Mouse (Mus musculus): ENCODE results near the gene Ankrd44. TPM values are rescaled to one million over a fixed set of nuclear protein-coding genes. Genes with fewer than 3 reads are reported as not detected.

Ankrd44 gene
- polyA plus RNA-seq, 1 experiment from 2014 or later: 7.9 TPM

DNA sequence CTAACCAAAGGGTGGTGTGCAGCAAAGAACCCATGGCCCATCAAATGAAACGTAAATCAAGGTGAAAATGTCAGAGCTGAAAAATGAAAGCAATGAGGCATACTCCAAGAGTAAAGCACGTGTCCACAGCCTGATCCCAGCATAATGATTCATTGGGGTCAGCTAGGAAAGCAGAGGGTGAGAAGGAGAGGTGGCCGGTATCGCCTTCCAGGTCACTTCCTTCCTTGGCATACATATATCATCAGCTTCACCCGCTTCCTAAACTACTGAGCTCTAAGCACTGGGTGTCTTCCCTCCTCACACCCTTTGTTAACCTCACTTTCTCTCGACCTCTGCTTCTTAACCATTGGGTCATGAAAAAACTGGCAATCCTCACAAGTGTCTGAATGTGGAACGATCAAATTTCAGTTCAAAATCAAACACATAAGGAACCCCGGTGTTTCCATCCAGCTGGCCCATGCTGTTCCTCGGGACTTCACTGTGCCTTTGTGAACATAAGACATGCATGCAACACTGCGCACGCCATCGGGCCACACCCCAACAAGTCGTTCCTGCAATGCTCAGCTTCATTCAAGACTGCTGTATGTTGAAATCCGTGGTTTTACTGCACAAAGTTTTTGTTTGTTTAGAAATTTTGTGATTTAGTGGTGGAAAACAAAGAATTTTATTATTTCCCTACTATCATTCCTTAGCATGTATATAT lies 101.9 kb downstream of the Ankrd44 start:
- WGBS: 39% methylated on average over 14 of the region's 14 CpGs
- H3K9me3 ChIP-seq (replicated peaks): no peaks in the 10 kb centered on the region

DNA sequence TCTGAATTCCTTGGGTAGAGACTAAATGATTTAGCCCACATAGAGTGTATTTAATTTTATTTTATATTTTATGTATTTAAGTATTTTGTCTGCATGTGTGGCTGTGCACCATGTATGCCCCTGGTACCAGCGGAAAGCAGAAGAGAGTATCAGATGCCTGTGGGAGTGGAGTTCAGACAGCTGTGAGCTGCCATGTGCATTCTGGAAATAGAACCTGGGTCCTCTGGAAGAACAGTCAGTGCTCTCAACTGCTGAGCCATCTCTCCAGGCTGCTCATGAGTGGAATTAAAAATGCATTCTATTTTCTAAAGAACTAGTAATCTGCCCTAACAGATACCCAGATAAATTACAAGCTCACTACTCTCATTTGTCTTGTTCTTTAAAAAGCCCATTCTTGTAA lies 104.4 kb downstream of the Ankrd44 start:
- H3K4me2 ChIP-seq: no peak overlapping the region
- no peak overlapping the region for H3K27ac ChIP-seq
- no peaks in the 10 kb centered on the region for H3K9me3 ChIP-seq (replicated peaks)
- H3K36me3 ChIP-seq: no peaks in the 10 kb centered on the region
- no peak overlapping the region for H3K9ac ChIP-seq
- H3K4me1 ChIP-seq: peaks cover 18% of the 10 kb centered on the region
- H3K4me3 ChIP-seq (replicated peaks): no peak overlapping the region
- H3K27me3 ChIP-seq: no peaks in the 10 kb centered on the region
- WGBS: 82% methylated on average over 1 of the region's 1 CpGs
- ATAC-seq (replicated peaks; ENCODE audit: low FRiP score): no peak

More for the DNA sequence above, 101.9 kb downstream of the Ankrd44 start:
- no peak overlapping the region for H3K9ac ChIP-seq
- H3K27ac ChIP-seq: no peak overlapping the region
- no peak overlapping the region for H3K4me2 ChIP-seq
- peak; percentile 76 for ATAC-seq (replicated peaks; ENCODE audit: low FRiP score)
- no peaks in the 10 kb centered on the region for H3K27me3 ChIP-seq
- peaks cover 26% of the 10 kb centered on the region for H3K4me1 ChIP-seq
- no peaks in the 10 kb centered on the region for H3K36me3 ChIP-seq
- H3K4me3 ChIP-seq (replicated peaks): no peak overlapping the region

DNA sequence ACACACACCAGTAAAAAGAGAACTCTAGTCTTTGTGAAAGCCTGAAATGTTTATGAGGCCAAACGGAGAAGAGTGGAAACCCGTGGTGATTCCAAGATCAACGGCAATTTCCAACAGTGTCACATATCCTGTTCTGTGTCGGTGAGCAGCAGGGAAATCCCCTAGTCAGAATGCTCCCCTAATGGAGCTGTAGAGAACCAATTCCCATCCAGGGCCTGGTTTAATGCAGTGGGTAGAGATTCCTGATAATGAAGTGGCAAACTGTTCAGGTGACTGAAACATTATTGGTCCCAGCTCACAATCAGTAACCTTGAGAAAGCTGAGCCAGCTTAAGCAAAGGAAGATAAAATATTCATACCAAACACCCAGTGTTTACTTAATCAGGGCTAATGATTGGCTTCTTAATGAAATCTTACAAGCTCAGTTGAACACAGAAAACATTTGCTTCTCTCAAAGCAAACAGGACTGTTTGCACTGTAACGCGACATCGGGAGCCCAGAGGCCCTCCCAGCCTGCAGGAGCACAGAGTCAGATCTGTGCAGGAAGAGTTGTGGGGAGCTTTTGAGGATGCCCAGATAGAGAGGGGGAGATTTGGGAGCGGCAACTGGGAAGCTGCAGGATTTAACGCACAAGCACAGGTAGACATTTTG lies 110.9 kb downstream of the Ankrd44 start:
- WGBS: 43% methylated on average over 9 of the region's 9 CpGs
- Histone ChIP-seq H3K9ac (no peak overlapping the region), H3K36me3 (no peaks in the 10 kb centered on the region), H3K9me3 (replicated peaks) (no peaks in the 10 kb centered on the region), H3K4me2 (no peak overlapping the region), H3K4me3 (replicated peaks) (no peak overlapping the region), H3K27me3 (no peaks in the 10 kb centered on the region), H3K4me1 (0 out of 2 replicates have a peak, but pooled peaks cover 8% of the 10 kb centered on the region), H3K27ac (no peak overlapping the region)
- peak; percentile 85 for ATAC-seq (replicated peaks; ENCODE audit: low FRiP score)

DNA sequence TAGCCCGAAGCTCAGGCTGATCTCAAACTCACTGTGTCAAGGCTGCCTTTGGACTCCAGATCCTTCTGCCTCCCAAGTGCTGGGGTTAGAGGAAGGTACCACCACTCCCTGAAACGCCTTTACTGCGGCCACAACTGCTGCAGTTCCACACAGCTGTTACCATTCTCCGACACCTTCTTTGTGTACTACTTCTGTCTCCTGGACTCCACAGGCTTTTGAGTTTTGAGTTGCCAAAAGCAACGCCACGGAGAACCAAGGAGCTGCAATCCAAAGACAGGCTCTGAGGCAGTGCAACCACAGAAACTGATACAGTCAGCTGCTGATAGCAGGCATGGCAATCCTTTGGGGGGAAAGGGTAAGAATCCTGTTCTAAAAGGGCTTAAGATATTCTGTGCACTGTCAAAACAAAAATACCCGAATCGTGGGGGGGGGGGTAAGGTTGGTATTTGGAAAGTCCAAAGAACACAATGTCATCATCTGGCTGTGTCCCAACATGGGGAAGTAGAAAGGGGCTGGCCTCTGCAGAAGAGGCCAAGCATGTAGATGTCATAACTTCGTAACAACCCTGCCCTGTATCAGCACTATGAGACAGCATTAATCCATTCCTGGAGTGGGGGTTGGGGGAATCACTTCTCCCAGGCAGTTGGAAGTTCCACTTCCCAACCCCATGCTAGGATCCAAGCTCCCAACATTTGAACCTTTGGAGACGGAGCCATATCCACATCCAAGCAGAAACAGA lies 116.2 kb downstream of the Ankrd44 start:
- Histone ChIP-seq H3K9ac (no peak overlapping the region), H3K4me3 (replicated peaks) (no peak overlapping the region), H3K36me3 (no peaks in the 10 kb centered on the region), H3K4me1 (0 out of 2 replicates have a peak, but pooled peaks cover 3% of the 10 kb centered on the region), H3K27ac (no peak overlapping the region), H3K4me2 (no peak overlapping the region), H3K27me3 (no peaks in the 10 kb centered on the region), H3K9me3 (replicated peaks) (no peaks in the 10 kb centered on the region)
- 77% methylated on average over 10 of the region's 10 CpGs for WGBS
- no peak for ATAC-seq (replicated peaks; ENCODE audit: low FRiP score)

DNA sequence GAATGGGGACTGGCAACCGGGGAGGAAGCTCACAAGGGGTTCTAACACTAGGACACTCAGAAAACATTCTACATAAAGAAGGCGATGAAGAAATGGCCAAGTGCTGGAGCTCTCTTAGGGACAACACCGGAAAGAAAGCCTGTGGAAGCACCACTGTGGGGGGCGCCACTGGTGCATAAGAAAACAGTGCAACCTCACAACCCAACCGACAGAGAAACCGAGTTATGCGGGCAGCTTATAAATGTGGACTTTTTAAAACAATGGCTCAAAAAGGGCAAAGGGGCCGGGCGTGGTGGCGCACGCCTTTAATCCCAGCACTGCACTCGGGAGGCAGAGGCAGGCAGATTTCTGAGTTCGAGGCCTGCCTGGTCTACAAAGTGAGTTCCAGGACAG lies 117.1 kb downstream of the Ankrd44 start:
- H3K9me3 ChIP-seq (replicated peaks): no peaks in the 10 kb centered on the region
- H3K27me3 ChIP-seq: no peaks in the 10 kb centered on the region
- H3K4me1 ChIP-seq: no peaks in the 10 kb centered on the region
- no peak overlapping the region for H3K4me2 ChIP-seq
- WGBS: 96% methylated on average over 13 of the region's 13 CpGs
- ATAC-seq (replicated peaks; ENCODE audit: low FRiP score): no peak
- H3K4me3 ChIP-seq (replicated peaks): no peak overlapping the region
- H3K27ac ChIP-seq: no peak overlapping the region
- H3K36me3 ChIP-seq: no peaks in the 10 kb centered on the region
- H3K9ac ChIP-seq: no peak overlapping the region

DNA sequence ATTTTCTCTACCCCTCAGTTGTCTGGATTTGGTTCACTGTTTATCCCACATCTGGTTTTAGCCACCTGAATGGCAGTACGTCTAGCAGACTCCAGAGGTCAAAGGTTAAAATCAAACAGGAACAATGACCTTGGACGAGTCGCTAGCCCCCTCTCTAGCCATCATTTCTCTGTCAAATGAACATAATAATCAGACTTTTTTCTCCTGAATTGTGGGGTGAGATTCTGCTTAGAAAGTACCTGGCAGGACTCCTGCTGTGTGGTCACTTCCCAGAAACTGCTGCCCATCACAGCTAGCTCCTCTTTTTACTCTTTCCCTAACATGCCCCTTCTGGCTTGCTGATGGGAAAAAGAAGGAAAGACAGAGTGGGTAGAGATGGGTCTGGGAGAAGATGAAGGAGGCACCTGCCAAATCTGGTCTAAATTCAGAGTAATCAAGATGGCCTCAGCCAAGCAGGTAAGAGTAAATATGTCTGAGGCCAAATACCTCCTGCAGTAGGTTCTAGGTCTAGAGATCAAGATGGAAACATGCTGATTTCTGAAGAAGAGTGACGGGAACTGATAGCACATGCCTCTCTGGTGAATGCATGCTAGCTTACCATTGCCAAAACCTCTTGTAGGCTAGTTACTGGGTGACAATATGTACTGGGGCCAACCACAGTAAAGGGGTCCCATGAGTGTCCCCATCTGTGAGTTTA lies 117.6 kb downstream of the Ankrd44 start:
- Histone ChIP-seq H3K9me3 (replicated peaks) (no peaks in the 10 kb centered on the region), H3K27me3 (no peaks in the 10 kb centered on the region), H3K4me1 (no peaks in the 10 kb centered on the region), H3K4me3 (replicated peaks) (no peak overlapping the region), H3K36me3 (no peaks in the 10 kb centered on the region), H3K9ac (no peak overlapping the region), H3K27ac (no peak overlapping the region), H3K4me2 (no peak overlapping the region)
- no peak for ATAC-seq (replicated peaks; ENCODE audit: low FRiP score)
- 56% methylated on average over 4 of the region's 4 CpGs for WGBS

DNA sequence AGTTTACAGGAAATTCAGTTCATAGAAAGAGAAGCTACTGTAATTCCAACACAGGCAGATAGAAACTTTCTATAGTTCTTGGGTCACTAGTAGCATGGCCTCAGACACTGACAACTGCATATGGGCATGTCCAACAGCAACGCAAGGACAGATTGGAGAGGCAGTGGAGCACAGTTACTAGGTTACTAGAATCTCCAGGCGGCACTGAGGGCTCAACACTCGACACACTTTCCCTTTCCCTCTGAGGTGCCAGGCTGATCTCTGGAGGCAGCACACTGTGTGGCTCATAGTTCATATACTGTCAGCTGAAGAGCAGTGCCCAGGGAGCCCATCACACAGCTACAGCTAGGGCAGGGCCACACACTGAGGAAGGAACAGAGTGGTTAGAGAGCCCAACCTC lies 118.4 kb downstream of the Ankrd44 start:
- Histone ChIP-seq H3K27ac (no peak overlapping the region), H3K9me3 (replicated peaks) (no peaks in the 10 kb centered on the region), H3K4me1 (no peaks in the 10 kb centered on the region), H3K9ac (no peak overlapping the region), H3K27me3 (no peaks in the 10 kb centered on the region), H3K4me3 (replicated peaks) (no peak overlapping the region), H3K36me3 (no peaks in the 10 kb centered on the region), H3K4me2 (no peak overlapping the region)
- no peak for ATAC-seq (replicated peaks; ENCODE audit: low FRiP score)
- WGBS: 88% methylated on average over 3 of the region's 3 CpGs

DNA sequence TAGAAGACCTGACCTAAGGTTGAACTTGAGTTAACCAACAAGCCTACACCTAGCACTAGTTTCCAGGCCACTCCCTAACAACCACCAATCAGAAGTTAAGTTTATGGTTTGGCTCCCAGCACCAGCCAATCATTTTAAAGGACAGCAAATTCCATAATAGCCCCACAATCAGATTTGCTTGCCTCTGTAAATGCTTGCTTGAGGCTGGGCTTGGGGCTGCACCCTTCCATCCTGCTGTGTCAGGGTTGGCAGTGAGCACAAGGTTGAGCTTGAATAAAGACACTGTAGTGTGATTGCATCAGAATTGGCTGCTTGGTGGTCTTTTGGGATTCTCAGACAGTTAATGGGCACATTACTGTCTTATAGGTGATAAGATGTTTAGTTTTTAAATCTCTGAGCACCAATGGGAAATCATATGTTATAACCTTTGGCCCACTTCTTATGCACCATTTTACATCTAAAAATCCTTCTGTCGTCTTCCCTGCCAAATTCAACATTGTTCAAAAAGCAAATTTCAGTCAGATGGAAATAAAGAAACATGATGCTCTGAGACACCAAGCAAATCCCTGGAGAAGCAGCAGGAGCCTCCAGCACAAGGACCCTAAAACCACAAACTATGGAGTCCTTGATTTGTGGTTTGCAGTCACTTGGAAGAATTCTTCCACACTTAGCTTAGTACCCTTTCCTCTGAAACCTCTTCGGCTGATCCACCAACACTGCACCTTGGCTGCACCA lies 119.9 kb downstream of the Ankrd44 start:
- Histone ChIP-seq H3K9me3 (replicated peaks) (no peaks in the 10 kb centered on the region), H3K27ac (no peak overlapping the region), H3K9ac (no peak overlapping the region), H3K4me1 (no peaks in the 10 kb centered on the region), H3K27me3 (no peaks in the 10 kb centered on the region), H3K4me3 (replicated peaks) (no peak overlapping the region), H3K4me2 (no peak overlapping the region), H3K36me3 (no peaks in the 10 kb centered on the region)
- ATAC-seq (replicated peaks; ENCODE audit: low FRiP score): no peak
- 86% methylated on average over 2 of the region's 2 CpGs for WGBS

DNA sequence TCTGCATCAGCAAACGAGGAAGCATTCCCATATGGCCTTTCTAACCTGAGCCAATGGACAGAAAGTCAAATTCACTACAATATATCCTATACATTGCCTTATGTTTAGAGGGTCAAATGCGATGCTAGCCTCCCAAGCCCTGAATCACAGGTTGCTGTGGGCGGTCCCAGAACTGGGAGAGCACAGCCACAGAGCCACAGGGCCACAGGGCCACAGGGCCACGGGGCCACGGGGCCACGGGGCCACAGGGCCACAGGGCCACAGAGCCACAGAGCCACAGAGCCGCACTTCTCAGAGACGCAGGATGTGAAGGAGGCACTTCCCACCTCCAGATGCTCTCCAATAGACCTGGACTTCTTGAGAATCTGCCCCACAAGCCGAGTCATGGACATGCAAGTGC lies 121.8 kb downstream of the Ankrd44 start:
- no peaks in the 10 kb centered on the region for H3K9me3 ChIP-seq (replicated peaks)
- H3K36me3 ChIP-seq: no peaks in the 10 kb centered on the region
- H3K4me1 ChIP-seq: no peaks in the 10 kb centered on the region
- WGBS: 92% methylated on average over 9 of the region's 9 CpGs
- no peak overlapping the region for H3K4me3 ChIP-seq (replicated peaks)
- no peaks in the 10 kb centered on the region for H3K27me3 ChIP-seq
- no peak overlapping the region for H3K9ac ChIP-seq
- no peak for ATAC-seq (replicated peaks; ENCODE audit: low FRiP score)
- H3K4me2 ChIP-seq: no peak overlapping the region
- no peak overlapping the region for H3K27ac ChIP-seq

DNA sequence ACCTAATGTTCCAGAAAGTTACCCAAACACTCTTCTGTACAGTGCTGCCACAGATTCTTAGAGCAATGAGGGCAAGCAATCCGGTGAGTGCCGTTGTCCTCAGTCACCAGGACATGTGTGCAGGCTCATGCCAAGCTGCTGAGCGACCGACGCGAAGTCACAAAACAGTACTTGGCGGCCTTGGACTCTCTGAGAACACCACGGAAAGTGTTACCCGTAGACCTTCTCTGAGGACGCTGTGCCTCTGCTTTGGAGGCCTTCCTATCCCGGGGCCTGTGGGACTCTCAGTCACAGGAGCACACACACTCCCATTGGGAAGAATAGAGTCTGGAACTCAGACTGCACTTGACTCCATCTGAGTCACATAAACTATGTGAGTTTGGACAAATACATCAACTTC lies 123.5 kb downstream of the Ankrd44 start:
- no peaks in the 10 kb centered on the region for H3K4me1 ChIP-seq
- no peak overlapping the region for H3K4me2 ChIP-seq
- H3K36me3 ChIP-seq: no peaks in the 10 kb centered on the region
- WGBS: 72% methylated on average over 11 of the region's 11 CpGs
- no peaks in the 10 kb centered on the region for H3K9me3 ChIP-seq (replicated peaks)
- H3K27me3 ChIP-seq: no peaks in the 10 kb centered on the region
- ATAC-seq (replicated peaks; ENCODE audit: low FRiP score): no peak
- no peak overlapping the region for H3K27ac ChIP-seq
- no peak overlapping the region for H3K4me3 ChIP-seq (replicated peaks)
- H3K9ac ChIP-seq: no peak overlapping the region

DNA sequence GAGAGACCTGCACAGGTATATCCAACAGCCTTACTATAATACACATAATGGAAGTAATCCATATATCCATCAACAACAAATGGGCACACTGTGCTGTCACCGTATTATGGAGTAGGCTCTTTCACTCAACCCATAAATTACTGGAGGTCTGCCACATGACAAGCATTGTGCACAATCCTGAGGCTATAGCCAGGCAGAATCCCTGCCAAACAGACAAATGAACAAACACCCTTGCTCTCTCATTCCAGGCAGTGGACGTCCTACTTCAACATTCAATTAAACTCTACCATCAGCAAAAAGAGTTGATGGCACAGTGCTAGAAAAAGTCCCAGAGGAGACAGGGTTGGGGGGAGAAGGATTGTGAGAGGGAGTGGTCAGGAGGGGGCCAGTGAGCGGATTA lies 124.9 kb downstream of the Ankrd44 start:
- no peak for ATAC-seq (replicated peaks; ENCODE audit: low FRiP score)
- no peaks in the 10 kb centered on the region for H3K36me3 ChIP-seq
- no peaks in the 10 kb centered on the region for H3K27me3 ChIP-seq
- H3K4me1 ChIP-seq: no peaks in the 10 kb centered on the region
- WGBS: 81% methylated on average over 2 of the region's 3 CpGs
- no peak overlapping the region for H3K9ac ChIP-seq
- H3K4me3 ChIP-seq (replicated peaks): no peak overlapping the region
- H3K4me2 ChIP-seq: no peak overlapping the region
- H3K27ac ChIP-seq: no peak overlapping the region
- H3K9me3 ChIP-seq (replicated peaks): no peaks in the 10 kb centered on the region

Data from kidney, embryonic 15.5 days (tissue).